In genomic region chr10:77448698-77449247, GRCm38 (mm10) we compare ENCODE assay signal across 10 mouse cellular contexts. TPM values are rescaled to one million over a fixed set of nuclear protein-coding genes. Genes with fewer than 3 reads are reported as not detected.
DNase-seq lines count a peak whose midpoint lies in the region; ATAC-seq and TF ChIP-seq lines count a peak whose summit lies in the region.
"Had no signal": no experiment of that assay in that cellular context is flagged by ENCODE, and none has a peak within 500 bp of the region (broad histone marks: within the 10 kb centered on the region; RNA-seq: fewer than 3 reads in every experiment).

No protein-coding gene starts in this region.

- peaks cover 17% of the 10 kb centered on the region for H3K9me3 ChIP-seq in embryonic facial prominence, embryonic 14.5 days (ENCODE audit: control insufficient read depth, low read length)
- H3K9me3 ChIP-seq in intestine, embryonic 14.5 days (ENCODE audit: control insufficient read depth, low read length), result peaks cover 5% of the 10 kb centered on the region
- no peaks in the 10 kb centered on the region for H3K9me3 ChIP-seq in liver, postnatal 0 days (ENCODE audit: low read length)
- H3K9me3 ChIP-seq in hindbrain, embryonic 12.5 days (replicated peaks), result peaks cover 6% of the 10 kb centered on the region; the same call in 1 of the 2 replicates
- H3K9me3 ChIP-seq: forebrain, embryonic 15.5 days had no signal

- DNase-seq in liver, adult 2 months (ENCODE audit: extremely low read depth, low read depth, low spot score), result no peak
- no peak for DNase-seq in liver
- DNase-seq in embryonic facial prominence, embryonic 14.5 days (ENCODE audit: low spot score), result no peak
- DNase-seq in intestine, embryonic 14.5 days (ENCODE audit: low spot score), result no peak
- no peak for DNase-seq in liver, postnatal 0 days
- no peak for DNase-seq in yolk sac, embryonic 10.5 days (ENCODE audit: low spot score)
- DNase-seq in layer of hippocampus, adult 2 months (ENCODE audit: low spot score in 2 of 2), result no peak
- DNase-seq: spleen, adult 18-20 months had no signal

- H3K4me3 ChIP-seq in liver, adult 2 months (ENCODE audit: insufficient read depth, low read depth, low read length), result peak overlapping the region; percentile 1; the same call in 1 of the 2 replicates
- no peak overlapping the region for H3K4me3 ChIP-seq in embryonic facial prominence, embryonic 14.5 days (ENCODE audit: low read depth, low read length)
- no peak overlapping the region for H3K4me3 ChIP-seq in intestine, embryonic 14.5 days (ENCODE audit: low read depth, low read length)
- H3K4me3 ChIP-seq in liver, postnatal 0 days (ENCODE audit: low read depth, low read length), result no peak overlapping the region
- no peak overlapping the region for H3K4me3 ChIP-seq in hindbrain, embryonic 12.5 days
- H3K4me3 ChIP-seq in layer of hippocampus, adult 2 months, result no peak overlapping the region
- H3K4me3 ChIP-seq: forebrain, embryonic 15.5 days had no signal

- H3K9ac ChIP-seq in liver, adult 2 months (ENCODE audit: low read depth, low read length), result peak overlapping the region; percentile 10; the same call in 1 of the 2 replicates
- no peak overlapping the region for H3K9ac ChIP-seq in embryonic facial prominence, embryonic 14.5 days (ENCODE audit: low read depth, low read length)
- H3K9ac ChIP-seq in intestine, embryonic 14.5 days (ENCODE audit: low read length), result no peak overlapping the region
- no peak overlapping the region for H3K9ac ChIP-seq in liver, postnatal 0 days (replicated peaks)
- H3K9ac ChIP-seq in hindbrain, embryonic 12.5 days, result no peak overlapping the region
- H3K9ac ChIP-seq: forebrain, embryonic 15.5 days had no signal

- no peak for TF ChIP-seq CTCF in liver, adult 2 months (IDR thresholded peaks at IDR 0.05; ENCODE audit: low read depth, low read length)
- TF ChIP-seq CTCF in liver, postnatal 0 days (IDR thresholded peaks at IDR 0.05; ENCODE audit: low read depth), result no peak
- no peak for TF ChIP-seq CTCF in layer of hippocampus, adult 2 months (conservative IDR thresholded peaks at IDR 0.05)

- ATAC-seq in embryonic facial prominence, embryonic 14.5 days (ENCODE audit: low read depth), result 0 out of 2 replicates have a peak, but pooled peaks have one; percentile 31
- ATAC-seq in intestine, embryonic 14.5 days (replicated peaks; ENCODE audit: low FRiP score, low TSS enrichment, low read depth), result no peak
- no peak for ATAC-seq in liver, postnatal 0 days
- no peak for ATAC-seq in hindbrain, embryonic 12.5 days (ENCODE audit: low FRiP score)
- ATAC-seq: forebrain, embryonic 15.5 days had no signal

- H3K79me2 ChIP-seq in liver, adult 2 months (ENCODE audit: control insufficient read depth, insufficient read depth, low read length), result no peaks in the 10 kb centered on the region

- H3K36me3 ChIP-seq in liver, adult 2 months (ENCODE audit: control insufficient read depth, insufficient read depth, low read length), result no peaks in the 10 kb centered on the region
- H3K36me3 ChIP-seq in embryonic facial prominence, embryonic 14.5 days (ENCODE audit: control insufficient read depth, insufficient read depth, low read length), result no peaks in the 10 kb centered on the region
- H3K36me3 ChIP-seq in intestine, embryonic 14.5 days (ENCODE audit: control insufficient read depth, insufficient read depth, low read length), result no peaks in the 10 kb centered on the region
- no peaks in the 10 kb centered on the region for H3K36me3 ChIP-seq in liver, postnatal 0 days (replicated peaks; ENCODE audit: insufficient read depth, low read length)
- no peaks in the 10 kb centered on the region for H3K36me3 ChIP-seq in hindbrain, embryonic 12.5 days
- H3K36me3 ChIP-seq: forebrain, embryonic 15.5 days had no signal

- TF ChIP-seq EP300 in liver, postnatal 0 days (IDR thresholded peaks at IDR 0.05; ENCODE audit: low read depth), result no peak

- peak overlapping the region; percentile 53 for H3K4me2 ChIP-seq in embryonic facial prominence, embryonic 14.5 days (ENCODE audit: low read depth, low read length)
- peak overlapping the region; percentile 45 for H3K4me2 ChIP-seq in intestine, embryonic 14.5 days (ENCODE audit: low read length)
- 0 out of 2 replicates have a peak overlapping the region, but pooled peaks have one; percentile 24 for H3K4me2 ChIP-seq in liver, postnatal 0 days (ENCODE audit: low read depth, low read length)
- no peak overlapping the region for H3K4me2 ChIP-seq in hindbrain, embryonic 12.5 days (replicated peaks)
- H3K4me2 ChIP-seq: forebrain, embryonic 15.5 days had no signal

- TF ChIP-seq POLR2A in liver, adult 2 months (IDR thresholded peaks at IDR 0.05; ENCODE audit: extremely low read depth, insufficient read depth, low read length), result no peak

- peaks cover 3% of the 10 kb centered on the region; the same call in 1 of the 2 replicates for H3K4me1 ChIP-seq in liver, adult 2 months (ENCODE audit: control insufficient read depth, insufficient read depth, low read length)
- peaks cover 24% of the 10 kb centered on the region for H3K4me1 ChIP-seq in embryonic facial prominence, embryonic 14.5 days (ENCODE audit: control insufficient read depth, insufficient read depth, low read length)
- H3K4me1 ChIP-seq in intestine, embryonic 14.5 days (replicated peaks; ENCODE audit: control insufficient read depth, insufficient read depth, low read length), result peaks cover 16% of the 10 kb centered on the region
- no peaks in the 10 kb centered on the region for H3K4me1 ChIP-seq in liver, postnatal 0 days (ENCODE audit: insufficient read depth)
- H3K4me1 ChIP-seq in hindbrain, embryonic 12.5 days, result peaks cover 20% of the 10 kb centered on the region
- H3K4me1 ChIP-seq: forebrain, embryonic 15.5 days had no signal

- no peaks in the 10 kb centered on the region for H3K27me3 ChIP-seq in liver, adult 2 months (ENCODE audit: control insufficient read depth, insufficient read depth, low read length)
- H3K27me3 ChIP-seq in embryonic facial prominence, embryonic 14.5 days (replicated peaks; ENCODE audit: control insufficient read depth, insufficient read depth, low read length), result no peaks in the 10 kb centered on the region
- H3K27me3 ChIP-seq in intestine, embryonic 14.5 days (replicated peaks; ENCODE audit: control insufficient read depth, insufficient read depth, low read length), result 0 out of 2 replicates have a peak, but pooled peaks cover 2% of the 10 kb centered on the region
- no peaks in the 10 kb centered on the region for H3K27me3 ChIP-seq in liver, postnatal 0 days (ENCODE audit: insufficient read depth, low read length)
- no peaks in the 10 kb centered on the region for H3K27me3 ChIP-seq in hindbrain, embryonic 12.5 days
- H3K27me3 ChIP-seq: forebrain, embryonic 15.5 days had no signal

- WGBS in liver, adult 2 months, result 61% methylated on average over 6 of the region's 6 CpGs
- 50% methylated on average over 5 of the region's 6 CpGs for WGBS in embryonic facial prominence, embryonic 14.5 days
- WGBS in intestine, embryonic 14.5 days, result 42% methylated on average over 6 of the region's 6 CpGs
- 40% methylated on average over 6 of the region's 6 CpGs for WGBS in liver, postnatal 0 days (ENCODE audit: insufficient replicate concordance)
- WGBS in hindbrain, embryonic 12.5 days, result 73% methylated on average over 6 of the region's 6 CpGs

- peak overlapping the region; percentile 77 for H3K27ac ChIP-seq in liver, adult 2 months (replicated peaks; ENCODE audit: insufficient read depth, low read depth, low read length)
- no peak overlapping the region for H3K27ac ChIP-seq in embryonic facial prominence, embryonic 14.5 days (replicated peaks; ENCODE audit: low read depth, low read length)
- H3K27ac ChIP-seq in intestine, embryonic 14.5 days (ENCODE audit: low read depth), result no peak overlapping the region
- H3K27ac ChIP-seq in liver, postnatal 0 days (ENCODE audit: low read depth), result no peak overlapping the region
- H3K27ac ChIP-seq in hindbrain, embryonic 12.5 days, result no peak overlapping the region
- no peak overlapping the region for H3K27ac ChIP-seq in layer of hippocampus, adult 2 months
- H3K27ac ChIP-seq: forebrain, embryonic 15.5 days had no signal

RNA-seq across cellular contexts. Expression of gene Adarb1, which starts 30.7 kb away (rescaled TPM):
- total RNA-seq in liver, adult 2 months (2014; rRNA removed), result 10.4 and 12.2 TPM in 2 replicates
- polyA plus RNA-seq in liver, adult 2 months (2012; rRNA removed), result 4.6 TPM in 2 replicates
- polyA plus RNA-seq in embryonic facial prominence, embryonic 14.5 days (2014; fragmentation: Nextera tagmentation; extraction: Ambion mirVana), result 4.2 and 5.4 TPM in 2 replicates
- 3.8 and 5.7 TPM in 2 replicates for polyA plus RNA-seq in intestine, embryonic 14.5 days (2014; fragmentation: Nextera tagmentation; extraction: Ambion mirVana)
- polyA plus RNA-seq in liver, postnatal 0 days (2015; fragmentation: Nextera tagmentation; extraction: Ambion mirVana), result 1.8 TPM in 2 replicates
- 10.3 and 10.6 TPM in 2 replicates for polyA plus RNA-seq in hindbrain, embryonic 12.5 days (2016; fragmentation: Nextera tagmentation; extraction: Ambion mirVana)
- 100 to 1,000 TPM; 110 to 120 TPM for total RNA-seq in layer of hippocampus, adult 2 months (2021)
